Mouse (Mus musculus) ovary, adult 18-20 months (tissue): ENCODE results near the gene Tmem37.

ENCODE experiments used
- DNase-seq: peaks from one replicate; pipeline ENCODE4 v3.0.0; 2022; ENCODE audit warnings: low spot score, mixed read lengths

Tmem37 gene

GRCm38 (mm10) chr1:120018900-120019299 lies 55.0 kb downstream of the Tmem37 start:
- DNase-seq, result no peak
